In the genomic region with DNA sequence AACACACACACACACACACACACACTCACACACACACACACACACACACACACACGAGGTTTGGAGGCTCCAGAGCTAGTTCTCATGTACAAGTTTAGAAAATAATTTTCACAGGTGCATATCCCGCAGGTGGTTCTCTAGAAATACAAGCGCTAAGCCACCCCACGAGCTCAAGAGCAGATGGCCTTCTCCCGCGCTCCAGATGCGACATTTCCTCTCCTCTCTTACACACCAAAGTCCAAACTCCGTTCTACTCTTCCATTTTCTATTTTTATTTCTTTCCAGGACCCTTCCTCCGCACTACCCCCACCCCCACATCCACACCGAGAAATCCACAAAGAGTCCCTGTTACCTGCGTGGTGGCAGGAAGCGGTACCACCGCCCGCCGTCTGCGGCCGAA, we compare ENCODE assay signal across 10 mouse cellular contexts. TPM values are rescaled to one million over a fixed set of nuclear protein-coding genes. Genes with fewer than 3 reads are reported as not detected.
A peak's percentile ranks its signal among the peaks of the same experiment; 100 is the strongest.
DNase-seq lines count a peak whose midpoint lies in the region; ATAC-seq and TF ChIP-seq lines count a peak whose summit lies in the region.
"Had no signal": no experiment of that assay in that cellular context is flagged by ENCODE, and none has a peak within 500 bp of the region (broad histone marks: within the 10 kb centered on the region; RNA-seq: fewer than 3 reads in every experiment).

No protein-coding gene starts in this region.

- no peak for TF ChIP-seq CTCF in lung, embryonic 14.5 days (IDR thresholded peaks at IDR 0.05; ENCODE audit: low read depth)

- ATAC-seq in lung, embryonic 14.5 days (ENCODE audit: insufficient read depth): no peak
- no peak for ATAC-seq in hindbrain, embryonic 16.5 days
- ATAC-seq in neural tube, embryonic 14.5 days (ENCODE audit: low read depth): no peak
- ATAC-seq in megakaryocyte-erythroid progenitor cell, adult 5-6 weeks (replicated peaks; ENCODE audit: low FRiP score, low TSS enrichment, poor library complexity, severe bottlenecking): no peak

- H3K9me3 ChIP-seq in lung, embryonic 14.5 days (ENCODE audit: low read depth, low read length): no peaks in the 10 kb centered on the region
- H3K9me3 ChIP-seq in hindbrain, embryonic 16.5 days (ENCODE audit: control insufficient read depth, low read length): no peaks in the 10 kb centered on the region
- H3K9me3 ChIP-seq in neural tube, embryonic 14.5 days (ENCODE audit: control insufficient read depth, low read length): no peaks in the 10 kb centered on the region

- 0 out of 2 replicates have a peak, but pooled peaks cover 4% of the 10 kb centered on the region for H3K4me1 ChIP-seq in lung, embryonic 14.5 days (ENCODE audit: insufficient read depth)
- H3K4me1 ChIP-seq in hindbrain, embryonic 16.5 days (ENCODE audit: control insufficient read depth, insufficient read depth, low read depth, low read length): peaks cover 8% of the 10 kb centered on the region
- no peaks in the 10 kb centered on the region for H3K4me1 ChIP-seq in neural tube, embryonic 14.5 days (ENCODE audit: control insufficient read depth, insufficient read depth, low read length)

- DNase-seq in frontal cortex, postnatal 36 days (ENCODE audit: low spot score in 2 of 2): peak; percentile 12 to 27
- DNase-seq in frontal cortex, postnatal 10 days (ENCODE audit: low spot score in 2 of 2): no peak
- DNase-seq in lung, embryonic 14.5 days: no peak
- no peak for DNase-seq in lung, postnatal 36 days
- DNase-seq in spleen, postnatal 10 days (ENCODE audit: low spot score in 2 of 2): no peak

- peaks cover 25% of the 10 kb centered on the region for H3K27me3 ChIP-seq in lung, embryonic 14.5 days (ENCODE audit: insufficient read depth, low read length)
- H3K27me3 ChIP-seq in hindbrain, embryonic 16.5 days (replicated peaks; ENCODE audit: control insufficient read depth, insufficient read depth, low read length): peaks cover 10% of the 10 kb centered on the region
- H3K27me3 ChIP-seq in neural tube, embryonic 14.5 days (ENCODE audit: control insufficient read depth, insufficient read depth, low read length): peaks cover 10% of the 10 kb centered on the region

- 40% methylated on average over 17 of the region's 17 CpGs for WGBS in lung, embryonic 14.5 days
- WGBS in hindbrain, embryonic 16.5 days: 44% methylated on average over 17 of the region's 17 CpGs
- WGBS in neural tube, embryonic 14.5 days: 52% methylated on average over 17 of the region's 17 CpGs

- no peak overlapping the region for H3K9ac ChIP-seq in lung, embryonic 14.5 days
- no peak overlapping the region for H3K9ac ChIP-seq in hindbrain, embryonic 16.5 days (ENCODE audit: low read depth, low read length)
- H3K9ac ChIP-seq in neural tube, embryonic 14.5 days (replicated peaks; ENCODE audit: low read depth, low read length): no peak overlapping the region

- H3K4me2 ChIP-seq in lung, embryonic 14.5 days: peak overlapping the region; percentile 57; the same call in 1 of the 2 replicates
- peak overlapping the region; percentile 81 for H3K4me2 ChIP-seq in hindbrain, embryonic 16.5 days (ENCODE audit: low read length)
- H3K4me2 ChIP-seq in neural tube, embryonic 14.5 days (ENCODE audit: low read depth, low read length): peak overlapping the region; percentile 56

- no peak overlapping the region for H3K4me3 ChIP-seq in lung, embryonic 14.5 days (ENCODE audit: low read depth, low read length)
- H3K4me3 ChIP-seq in hindbrain, embryonic 16.5 days (ENCODE audit: low read length): peak overlapping the region; percentile 43
- peak overlapping the region; percentile 30 for H3K4me3 ChIP-seq in neural tube, embryonic 14.5 days (ENCODE audit: low read depth, low read length)

- H3K36me3 ChIP-seq in lung, embryonic 14.5 days (ENCODE audit: insufficient read depth): no peaks in the 10 kb centered on the region
- H3K36me3 ChIP-seq in hindbrain, embryonic 16.5 days (ENCODE audit: control insufficient read depth, insufficient read depth, low read length): no peaks in the 10 kb centered on the region
- H3K36me3 ChIP-seq in neural tube, embryonic 14.5 days (ENCODE audit: control insufficient read depth, insufficient read depth, low read length): no peaks in the 10 kb centered on the region

- H3K27ac ChIP-seq in lung, embryonic 14.5 days (ENCODE audit: low read depth): no peak overlapping the region
- H3K27ac ChIP-seq in hindbrain, embryonic 16.5 days (ENCODE audit: low read depth, low read length): no peak overlapping the region
- H3K27ac ChIP-seq in neural tube, embryonic 14.5 days (ENCODE audit: low read depth, low read length): no peak overlapping the region
- H3K27ac ChIP-seq: macrophage had no signal

RNA-seq across cellular contexts. Expression of a gene that starts 1.2 kb away (rescaled TPM):
- 0.09 and 0.14 TPM in 2 replicates for polyA plus RNA-seq in lung, embryonic 14.5 days (2014; fragmentation: Nextera tagmentation; extraction: Ambion mirVana)
- polyA plus RNA-seq in hindbrain, embryonic 16.5 days (2015; fragmentation: Nextera tagmentation; extraction: Ambion mirVana): 2.2 and 2.7 TPM in 2 replicates
- polyA plus RNA-seq in neural tube, embryonic 14.5 days (2014; fragmentation: Nextera tagmentation; extraction: Ambion mirVana): 0.67 and 1.1 TPM in 2 replicates
- total RNA-seq in megakaryocyte-erythroid progenitor cell, adult 5-6 weeks (2014; fragmentation: Nextera tagmentation): not detected in 2 replicates
- not detected in 2 replicates for total RNA-seq in megakaryocyte-erythroid progenitor cell, adult 5-6 weeks (2017)
- total RNA-seq: hematopoietic stem cell, adult 5-6 weeks had no signal
- polyA plus RNA-seq: macrophage had no signal

RNA-seq across cellular contexts. Expression of a gene that starts 40.7 kb away (rescaled TPM):
- polyA plus RNA-seq in lung, embryonic 14.5 days (2014; fragmentation: Nextera tagmentation; extraction: Ambion mirVana): 68.4 and 69.4 TPM in 2 replicates
- 25.8 and 29.6 TPM in 2 replicates for polyA plus RNA-seq in hindbrain, embryonic 16.5 days (2015; fragmentation: Nextera tagmentation; extraction: Ambion mirVana)
- 37.1 and 39.4 TPM in 2 replicates for polyA plus RNA-seq in neural tube, embryonic 14.5 days (2014; fragmentation: Nextera tagmentation; extraction: Ambion mirVana)
- 133 TPM in 2 replicates for total RNA-seq in megakaryocyte-erythroid progenitor cell, adult 5-6 weeks (2014; fragmentation: Nextera tagmentation)
- 120 and 178 TPM in 2 replicates for total RNA-seq in megakaryocyte-erythroid progenitor cell, adult 5-6 weeks (2017)

Comparison
In these comparisons a context has a peak if more than half of its experiments do, and no peak if none do; other contexts are left out.
1. DNase-seq: peak in frontal cortex, postnatal 36 days (2 of 2); none in frontal cortex, postnatal 10 days (0 of 2), lung, embryonic 14.5 days (single experiment), lung, postnatal 36 days (single experiment) and spleen, postnatal 10 days (0 of 2).
2. Peak in every context shown above with its lines, with median percentiles within 50 percentile points of each other: H3K4me2 ChIP-seq.